Mouse (Mus musculus): ENCODE results near the gene Gm8909. TPM values are rescaled to one million over a fixed set of nuclear protein-coding genes. Genes with fewer than 3 reads are reported as not detected.

Gene Gm8909
- polyA plus RNA-seq, 1 experiment from 2014 or later, result 28.7 TPM

Other genes starting within 250 kb of the Gm8909 start
- gene Abcf1, start 198.8 kb downstream of the Gm8909 start, polyA plus RNA-seq (2015; fragmentation: Nextera tagmentation; extraction: Ambion mirVana), result 84.1 and 91.1 TPM in 2 replicates
- 29.4 and 33.9 TPM in 2 replicates for gene Gnl1, start 188.7 kb downstream of the Gm8909 start, polyA plus RNA-seq (2015; fragmentation: Nextera tagmentation; extraction: Ambion mirVana)
- gene Prr3, start 188.3 kb downstream of the Gm8909 start, polyA plus RNA-seq (2015; fragmentation: Nextera tagmentation; extraction: Ambion mirVana), result 9.4 and 9.6 TPM in 2 replicates
- 1.4 and 1.5 TPM in 2 replicates for gene H2-T24, start 148.0 kb downstream of the Gm8909 start, polyA plus RNA-seq (2015; fragmentation: Nextera tagmentation; extraction: Ambion mirVana)
- gene H2-T23, start 135.7 kb downstream of the Gm8909 start, polyA plus RNA-seq (2015; fragmentation: Nextera tagmentation; extraction: Ambion mirVana), result 68.3 and 71.7 TPM in 2 replicates
- gene H2-T22, start 125.8 kb downstream of the Gm8909 start, polyA plus RNA-seq (2015; fragmentation: Nextera tagmentation; extraction: Ambion mirVana), result 19.5 and 21.2 TPM in 2 replicates
- gene Gm6034, start 125.6 kb downstream of the Gm8909 start, polyA plus RNA-seq (2015; fragmentation: Nextera tagmentation; extraction: Ambion mirVana), result 2.8 and 3.1 TPM in 2 replicates
- 84.2 and 86.5 TPM in 2 replicates for gene Gm11127, start 110.2 kb downstream of the Gm8909 start, polyA plus RNA-seq (2015; fragmentation: Nextera tagmentation; extraction: Ambion mirVana)
- 0.17 TPM in 1 of 2 replicates, not detected in the other for gene Gm19684, start 46.9 kb downstream of the Gm8909 start, polyA plus RNA-seq (2015; fragmentation: Nextera tagmentation; extraction: Ambion mirVana)
- 0.93 and 1.3 TPM in 2 replicates for gene Gm7030, start 39.1 kb downstream of the Gm8909 start, polyA plus RNA-seq (2015; fragmentation: Nextera tagmentation; extraction: Ambion mirVana)
- 53.3 and 65.3 TPM in 2 replicates for gene H2-T3, start 21.8 kb upstream of the Gm8909 start, polyA plus RNA-seq (2015; fragmentation: Nextera tagmentation; extraction: Ambion mirVana)
- 103 and 110 TPM in 2 replicates for gene Rpp21, start 89.5 kb upstream of the Gm8909 start, polyA plus RNA-seq (2015; fragmentation: Nextera tagmentation; extraction: Ambion mirVana)
- gene Trim39, start 103.7 kb upstream of the Gm8909 start, polyA plus RNA-seq (2015; fragmentation: Nextera tagmentation; extraction: Ambion mirVana), result 4.2 and 5.7 TPM in 2 replicates
- gene H2-M10.2, start 118.0 kb upstream of the Gm8909 start, polyA plus RNA-seq (2015; fragmentation: Nextera tagmentation; extraction: Ambion mirVana), result not detected in 2 replicates
- gene H2-M10.1, start 157.6 kb upstream of the Gm8909 start, polyA plus RNA-seq (2015; fragmentation: Nextera tagmentation; extraction: Ambion mirVana), result not detected in 2 replicates
- not detected in 2 replicates for gene H2-M10.3, start 199.9 kb upstream of the Gm8909 start, polyA plus RNA-seq (2015; fragmentation: Nextera tagmentation; extraction: Ambion mirVana)